Mouse (Mus musculus): ENCODE measurements around the gene P4ha1.
"Not testable (repeated sequence)": the region's sequence is repeated elsewhere in the genome, so short reads cannot be mapped to it uniquely, and the experiment has no call there.

The P4ha1 gene

DNA sequence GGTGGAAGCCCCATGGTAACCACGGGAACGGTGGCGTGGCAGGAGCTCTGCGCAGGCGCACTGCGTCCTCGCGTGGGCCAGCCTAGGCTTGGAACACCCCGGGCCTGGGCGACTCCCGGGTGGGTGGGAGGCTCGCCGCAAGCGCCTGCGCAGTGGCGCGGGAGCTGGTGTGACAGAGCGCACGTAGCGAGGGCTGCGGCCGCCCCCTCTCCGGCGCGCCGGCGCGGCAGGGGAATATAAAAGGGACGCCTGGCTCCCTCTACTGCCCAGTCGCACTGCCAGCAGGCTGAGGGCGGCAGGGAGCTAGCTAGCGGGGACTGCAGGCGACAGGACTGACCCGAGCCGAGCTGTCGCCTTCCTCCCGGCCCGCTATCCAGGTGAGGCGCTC is at the start of gene P4ha1:
TSS of gene P4ha1 (plus strand) at position 197 of the 388 bp plus-strand sequence.
- peak; percentile 99 for DNase-seq (ENCODE audit: low spot score)

DNA sequence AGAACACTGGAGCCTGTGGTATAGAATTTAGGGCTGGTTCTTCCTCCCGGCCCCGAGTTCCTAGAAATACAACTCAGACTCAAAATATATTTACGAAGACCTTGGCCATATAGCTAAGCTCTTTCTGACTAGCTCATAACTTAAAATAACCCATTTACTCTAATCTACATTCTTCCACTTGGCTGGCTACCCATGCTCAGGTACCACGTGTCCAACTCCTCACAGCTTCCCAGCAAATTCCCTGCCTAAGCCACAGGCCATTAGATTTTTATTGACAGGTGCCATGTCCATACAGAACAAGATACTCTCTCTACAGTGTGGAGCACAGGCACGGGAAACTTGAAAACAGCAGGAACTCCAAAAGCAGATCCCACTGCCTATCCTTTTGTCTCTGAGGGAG is 47.4 kb upstream of the P4ha1 start:
- no peak for DNase-seq (ENCODE audit: low spot score)

DNA sequence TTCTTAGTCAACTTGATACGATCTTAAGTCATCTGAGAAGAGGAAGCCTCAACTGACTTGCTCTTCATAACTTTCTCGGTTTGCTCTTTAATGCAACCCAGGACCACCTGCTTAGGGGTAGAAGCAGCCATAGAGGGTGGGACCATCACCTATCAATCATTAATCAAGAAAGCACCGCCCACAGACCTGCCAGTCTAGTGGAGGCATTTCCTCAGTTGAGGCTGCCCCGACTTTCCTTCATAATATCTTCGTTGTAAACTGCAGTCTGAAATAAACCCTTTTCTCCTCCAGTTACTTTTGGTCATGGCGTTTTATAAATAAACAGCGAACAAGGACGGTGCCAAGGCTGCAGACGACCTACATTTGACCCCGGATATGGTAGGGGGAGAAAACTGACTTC is 46.0 kb upstream of the P4ha1 start:
- no peak for DNase-seq (ENCODE audit: low spot score)

DNA sequence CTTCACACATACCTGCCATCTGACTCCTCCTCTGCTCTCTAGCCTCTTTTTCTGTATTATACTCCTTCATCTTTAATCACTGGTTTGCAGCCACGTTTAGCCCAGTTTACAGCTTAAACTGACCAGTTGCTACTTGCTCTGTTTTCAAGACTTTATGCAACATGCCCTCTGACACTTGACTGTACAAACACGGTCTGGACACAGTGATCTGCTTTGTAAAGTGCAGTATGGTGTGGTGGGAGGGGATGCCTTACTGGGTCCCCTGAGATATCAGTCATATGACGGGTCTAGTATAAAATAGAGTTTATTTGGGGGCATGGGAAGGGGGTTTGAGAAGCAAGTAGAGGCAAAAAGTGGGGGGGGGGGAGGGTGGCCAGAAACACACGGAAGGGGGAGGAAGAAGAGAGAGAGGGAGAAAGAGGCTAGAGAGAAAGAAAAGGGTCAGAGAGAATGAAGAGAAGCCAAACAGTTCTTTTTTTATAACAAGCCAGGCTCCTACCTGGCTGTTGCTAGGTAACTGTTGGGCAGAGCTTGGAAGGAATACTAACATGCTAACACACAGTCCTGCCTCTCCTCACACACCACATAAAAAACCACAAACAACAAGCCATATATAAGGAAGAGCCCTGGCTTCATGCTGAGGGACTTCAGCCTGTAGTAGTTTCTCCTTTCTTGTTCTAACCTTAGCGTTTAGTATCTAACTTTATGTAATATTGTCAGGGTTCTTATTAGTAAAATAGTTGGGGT is 45.2 kb upstream of the P4ha1 start:
- DNase-seq (ENCODE audit: low spot score), result no peak

DNA sequence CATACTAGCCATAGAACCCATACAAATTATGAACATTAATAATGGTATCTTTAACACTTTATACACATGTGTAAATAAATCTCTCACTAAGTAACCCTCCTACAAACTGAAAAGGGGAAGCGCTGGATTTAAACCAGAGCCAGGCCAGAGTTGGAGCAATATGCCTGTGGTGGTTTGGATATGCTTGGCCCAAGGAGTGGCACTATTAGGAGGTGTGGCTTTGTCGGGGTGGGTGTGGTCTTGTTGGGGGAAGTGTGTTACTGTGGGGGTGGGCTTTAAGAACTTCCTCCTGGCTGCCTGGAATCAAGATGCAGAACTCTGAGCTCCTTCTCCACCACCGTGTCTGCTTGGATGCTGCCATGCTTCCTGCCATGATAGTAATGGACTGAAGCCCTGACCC is 39.9 kb upstream of the P4ha1 start:
- no peak for DNase-seq (ENCODE audit: low spot score)

DNA sequence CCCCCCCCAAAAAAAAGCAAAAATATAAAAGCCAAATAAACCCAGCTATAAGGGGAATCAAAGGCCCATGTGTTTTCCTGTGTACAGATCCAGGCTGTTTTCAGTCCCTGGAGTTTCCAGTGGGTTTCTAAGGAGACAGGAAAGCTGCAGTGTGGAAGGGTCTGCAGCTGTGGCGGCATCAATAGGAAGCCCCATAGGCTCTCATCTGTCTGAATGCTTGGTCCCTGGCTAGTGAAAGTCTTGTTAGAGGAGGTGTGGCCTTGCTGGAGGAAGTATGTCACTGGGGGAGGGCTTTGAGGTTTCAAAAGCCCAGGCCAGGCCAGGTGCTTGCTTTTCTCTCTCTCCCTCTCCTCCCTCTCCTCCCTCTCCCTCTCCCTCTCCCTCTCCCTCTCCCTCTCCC is 39.3 kb upstream of the P4ha1 start:
- no peak for DNase-seq (ENCODE audit: low spot score)

DNA sequence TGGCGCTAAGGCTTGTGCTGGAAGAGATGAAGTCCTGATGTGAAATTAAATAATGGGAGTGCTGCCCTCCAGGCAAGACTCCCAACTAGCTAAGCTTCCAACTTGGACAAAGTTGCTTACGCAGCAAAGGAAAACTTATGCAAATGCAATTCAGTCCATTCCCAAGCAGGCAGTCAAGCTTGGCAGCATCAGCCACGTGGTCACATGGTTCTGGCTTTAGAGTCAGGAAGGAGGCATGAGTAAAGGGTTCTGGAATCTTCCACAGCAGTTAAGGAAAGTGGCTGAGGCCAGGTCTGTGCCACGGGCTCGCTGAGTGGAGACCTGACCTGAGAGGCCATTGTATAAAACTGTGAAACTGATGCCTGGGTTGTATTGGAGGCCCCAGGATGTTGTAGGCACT is 37.6 kb upstream of the P4ha1 start:
- DNase-seq (ENCODE audit: low spot score), result no peak

DNA sequence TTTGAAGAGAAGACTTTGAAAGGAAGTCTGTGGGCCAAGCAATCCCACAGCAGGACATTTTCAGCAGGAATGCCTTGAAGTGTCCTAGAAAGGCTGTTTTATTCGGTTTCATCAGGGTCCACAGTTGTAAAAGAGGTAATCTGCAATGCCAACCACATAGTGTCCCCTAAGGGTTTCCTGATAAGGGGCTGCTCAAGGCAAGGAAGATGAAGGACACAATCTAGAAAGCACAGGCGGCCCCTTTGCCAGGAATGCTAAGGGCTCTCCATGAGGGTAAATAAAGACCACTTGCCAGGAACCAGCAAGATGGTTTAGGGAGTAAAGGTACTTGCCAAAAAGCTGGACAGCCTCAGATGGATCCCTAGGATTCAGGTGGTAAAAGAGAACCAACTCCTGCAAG is 35.8 kb upstream of the P4ha1 start:
- DNase-seq (ENCODE audit: low spot score), result no peak

DNA sequence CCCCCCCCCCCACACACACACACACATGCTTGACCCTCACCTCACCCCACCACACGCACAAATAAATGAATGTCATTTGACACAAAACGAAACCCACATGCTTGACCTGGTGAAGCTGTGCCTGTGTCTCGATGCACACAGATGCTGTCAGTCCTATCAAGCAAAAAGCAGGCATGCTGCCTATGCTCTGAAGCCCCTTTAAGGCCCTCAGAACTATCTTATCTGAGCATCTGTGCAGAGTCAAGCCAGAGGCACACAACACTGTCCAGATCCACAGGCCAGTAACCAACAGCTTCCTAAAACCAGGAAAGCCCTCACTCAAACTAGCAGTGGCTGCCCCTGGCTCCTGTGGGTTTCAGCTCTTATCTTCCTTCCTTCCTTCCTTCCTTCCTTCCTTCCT is 35.4 kb upstream of the P4ha1 start:
- no peak for DNase-seq (ENCODE audit: low spot score)

DNA sequence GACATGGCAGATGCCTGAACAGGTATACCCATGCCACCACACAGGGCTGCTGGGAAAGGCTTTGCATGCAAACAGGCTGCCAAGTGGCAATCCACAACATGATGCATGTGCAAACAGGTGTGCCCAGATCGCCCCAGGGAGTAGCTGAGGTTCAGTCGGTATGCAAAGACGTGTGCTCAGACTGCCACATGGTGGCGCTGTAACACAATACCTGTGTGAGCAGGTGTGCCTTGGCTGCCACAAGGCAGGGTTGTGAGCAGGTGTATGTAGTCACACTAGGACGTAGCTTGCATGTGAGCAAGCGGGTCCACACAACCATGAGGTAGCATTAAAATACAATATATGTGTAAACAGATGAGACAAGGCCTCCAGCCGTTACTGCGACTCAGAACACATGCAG is 34.0 kb upstream of the P4ha1 start:
- DNase-seq (ENCODE audit: low spot score), result no peak

DNA sequence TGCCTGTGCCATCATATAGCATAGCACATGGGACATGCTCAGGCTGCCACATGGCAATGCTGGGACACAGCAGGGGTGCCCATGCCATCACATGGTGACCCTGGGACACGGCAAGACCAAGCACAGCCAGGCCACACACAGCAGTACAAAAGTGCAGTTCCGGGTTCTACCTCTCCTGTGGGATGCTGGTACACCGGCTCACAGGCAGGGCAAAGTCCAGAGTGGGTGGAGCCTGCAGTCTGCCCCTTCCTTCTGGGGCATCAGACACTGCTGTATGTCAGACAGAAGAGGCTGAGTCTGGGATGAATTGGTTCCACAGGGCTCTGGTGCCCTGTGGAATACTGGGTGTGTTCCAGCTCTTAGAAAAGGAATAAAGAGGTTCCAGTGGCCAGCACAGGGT is 31.6 kb upstream of the P4ha1 start:
- no peak for DNase-seq (ENCODE audit: low spot score)

DNA sequence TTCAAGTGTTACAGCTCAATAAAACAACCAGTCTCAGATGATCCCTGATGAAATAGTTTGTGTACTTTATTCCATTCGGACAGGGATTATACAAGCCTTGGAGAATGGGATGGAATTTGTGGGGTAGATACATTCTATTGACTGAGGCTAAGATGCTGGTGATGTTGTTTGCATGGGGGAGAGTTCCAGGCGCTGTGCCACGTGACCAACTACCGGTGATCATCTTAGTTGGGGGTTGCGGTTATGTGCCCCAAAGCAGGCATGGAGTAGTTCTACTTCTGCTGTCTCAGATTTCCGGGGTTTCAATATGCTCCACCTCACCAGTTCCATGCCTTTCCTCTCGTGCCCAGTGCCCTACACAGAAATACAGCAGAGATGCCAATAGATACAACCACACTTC is 31.0 kb upstream of the P4ha1 start:
- DNase-seq (ENCODE audit: low spot score), result no peak

DNA sequence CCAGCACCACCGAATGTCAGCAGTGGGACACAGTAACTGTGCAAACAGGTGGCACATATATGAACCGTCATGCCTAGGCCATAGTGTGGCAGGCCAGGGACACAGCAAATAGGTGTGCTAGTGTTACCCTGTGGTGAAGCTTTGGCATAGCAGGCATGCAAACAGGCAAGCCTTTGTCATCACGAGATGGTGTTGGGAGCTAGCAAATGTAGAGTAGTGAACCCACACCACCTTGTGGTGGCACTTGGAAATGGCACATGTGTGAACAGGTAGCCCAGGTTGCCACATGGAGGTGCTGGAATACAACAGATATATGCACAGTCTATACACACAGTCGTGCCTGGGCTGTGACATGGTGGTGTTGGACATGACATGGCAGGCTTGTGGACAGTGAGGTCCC is 30.5 kb upstream of the P4ha1 start:
- peak; percentile 79 for DNase-seq (ENCODE audit: low spot score)

DNA sequence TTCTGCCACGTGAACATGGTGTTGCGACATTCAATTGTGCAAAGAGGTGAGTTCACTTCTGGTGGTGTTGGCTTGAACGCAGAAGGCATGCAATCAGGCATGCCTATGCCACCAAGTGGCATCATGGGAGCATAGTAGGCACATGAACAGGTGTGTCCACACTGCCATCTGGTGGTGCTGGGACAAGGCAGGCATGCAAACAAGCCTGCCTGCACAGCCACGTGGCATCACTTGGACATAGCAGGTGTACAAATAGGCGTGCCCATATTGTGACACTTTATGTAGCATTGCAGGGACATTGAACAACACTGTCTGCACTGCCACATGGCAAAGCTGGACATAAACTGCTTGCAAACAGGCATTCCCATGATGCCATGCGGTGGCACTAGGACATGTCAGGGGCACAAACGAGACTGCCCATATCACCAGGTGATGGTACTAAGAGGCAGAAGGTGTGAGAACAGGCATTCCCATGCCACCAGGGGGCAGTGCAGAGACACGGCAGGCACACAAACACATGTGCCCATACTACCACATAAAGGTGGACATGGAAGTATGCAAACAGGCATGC is 27.8 kb upstream of the P4ha1 start:
- DNase-seq (ENCODE audit: low spot score), result no peak

DNA sequence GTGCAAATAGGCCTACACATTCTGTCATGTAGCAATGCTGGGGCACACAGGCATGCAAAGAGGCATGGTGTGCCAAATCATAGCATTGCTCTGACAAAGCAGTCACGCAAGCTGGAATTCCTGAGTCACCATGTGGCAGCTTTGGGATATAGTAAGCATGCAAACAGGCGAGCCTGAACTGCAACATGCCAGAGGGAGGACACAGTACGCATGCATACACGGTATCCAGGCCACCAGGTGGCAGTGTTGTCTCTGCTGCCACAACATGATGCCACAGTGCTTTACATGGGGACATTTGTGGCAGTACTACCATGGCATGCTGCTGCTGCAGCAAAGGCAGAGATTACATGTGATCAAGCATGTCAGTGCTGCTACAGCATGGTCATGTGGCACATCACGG is 26.8 kb upstream of the P4ha1 start:
- peak; percentile 74 for DNase-seq (ENCODE audit: low spot score)

DNA sequence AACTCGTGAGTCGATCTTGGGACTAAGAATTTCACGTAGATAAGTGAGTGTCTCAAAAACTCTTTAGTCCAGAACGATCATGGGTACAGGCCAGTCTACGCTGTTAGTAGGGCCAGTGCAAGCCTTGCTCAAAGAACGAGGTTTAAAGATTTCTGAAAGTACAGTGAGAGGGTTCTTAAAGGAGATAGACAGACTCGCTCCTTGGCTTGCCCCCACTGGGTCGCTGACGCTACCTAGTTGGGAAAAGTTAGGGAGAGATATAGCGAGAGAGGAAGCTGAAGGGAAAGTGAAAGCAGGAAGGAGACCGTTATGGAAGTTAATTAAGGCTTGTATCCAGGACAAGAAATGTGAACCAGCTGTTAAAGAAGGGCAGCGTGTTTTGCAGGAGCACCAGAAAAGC is 20.4 kb upstream of the P4ha1 start:
- not testable (repeated sequence) for DNase-seq (ENCODE audit: low spot score)

DNA sequence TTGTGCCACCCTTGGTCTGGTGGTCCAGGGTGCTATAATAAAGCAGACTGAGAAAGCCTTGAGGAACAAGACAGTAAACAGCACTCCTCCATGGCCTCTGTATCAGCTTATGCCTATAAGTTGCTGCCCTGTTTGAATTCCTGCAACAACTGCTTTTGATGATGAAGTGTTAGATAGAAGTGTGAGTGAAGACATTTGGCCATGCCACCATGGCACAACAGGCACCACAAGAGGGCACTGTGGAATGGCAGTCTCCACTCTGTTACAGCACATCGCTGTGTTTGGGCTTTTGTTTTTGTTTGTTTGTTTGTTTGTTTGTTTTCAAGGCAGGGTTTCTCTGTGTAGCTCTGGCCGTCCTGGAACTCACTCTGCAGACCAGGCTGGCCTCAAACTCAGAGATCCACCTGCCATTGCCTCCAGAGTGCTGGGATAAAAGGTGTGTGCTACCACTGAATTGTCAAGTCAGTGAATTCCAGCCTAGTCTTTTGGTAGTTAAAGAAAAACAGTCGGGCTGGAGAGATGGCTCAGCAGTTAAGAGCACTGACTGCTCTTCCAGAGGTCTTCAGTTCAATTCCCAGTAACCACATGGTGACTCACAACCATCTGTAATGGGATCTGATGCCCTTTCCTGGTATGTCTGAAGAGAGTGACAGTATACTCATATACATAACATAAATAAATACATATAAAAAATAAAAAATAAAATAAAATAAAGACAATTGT is 13.9 kb upstream of the P4ha1 start:
- no peak for DNase-seq (ENCODE audit: low spot score)

DNA sequence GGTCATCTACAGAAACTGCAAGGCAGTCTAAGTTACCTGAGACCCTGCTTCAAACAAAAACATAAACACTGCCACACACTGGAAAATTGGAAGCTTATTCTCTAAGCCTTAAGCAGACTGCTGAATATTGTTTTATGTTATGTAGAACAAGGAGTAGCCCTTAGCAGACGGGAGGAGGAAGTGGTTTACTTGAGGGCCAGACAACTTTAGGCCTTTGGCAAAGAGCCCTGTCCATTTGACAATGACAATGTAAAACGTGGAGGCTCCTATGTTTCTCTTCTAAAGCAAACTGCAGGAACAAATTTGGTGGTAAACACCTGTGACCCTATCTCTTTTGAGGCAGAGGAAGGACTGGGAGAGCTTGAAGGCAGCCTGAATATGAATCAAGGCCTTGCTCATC is 13.0 kb upstream of the P4ha1 start:
- DNase-seq (ENCODE audit: low spot score), result no peak

DNA sequence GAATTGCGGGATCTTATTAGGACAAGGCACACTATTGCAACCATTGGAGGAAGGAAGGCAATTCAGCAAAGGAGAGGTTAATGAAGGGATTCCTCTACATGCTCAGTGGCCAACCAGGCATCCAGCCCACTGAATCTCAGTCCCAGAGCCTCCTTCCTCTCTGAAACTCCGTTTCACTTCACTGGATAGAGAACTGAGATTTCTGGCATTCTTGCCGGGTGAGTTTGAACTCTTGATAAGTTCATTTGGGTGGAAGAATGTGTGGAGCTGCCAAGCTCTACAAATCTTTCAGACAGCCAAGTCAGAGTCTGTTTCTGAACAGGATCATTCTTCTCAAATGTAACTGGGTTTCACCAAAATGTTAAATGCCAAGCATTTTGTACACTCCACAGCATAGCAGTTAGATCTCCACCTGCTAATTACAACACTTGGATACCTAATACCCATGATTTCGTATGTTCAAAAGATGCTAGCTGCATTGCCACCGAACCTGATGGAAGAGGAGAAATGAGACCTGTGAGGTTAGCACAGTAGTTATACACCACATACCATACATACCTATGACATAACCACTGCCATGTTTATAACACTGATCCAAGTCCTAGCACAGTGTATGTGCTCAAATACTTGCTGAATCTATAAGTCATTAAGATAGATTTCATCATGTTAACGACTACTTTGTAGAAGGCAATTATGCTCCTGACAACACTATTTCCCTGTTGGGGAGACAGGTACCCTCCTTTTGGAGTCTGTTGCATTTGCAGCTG is 12.2 kb upstream of the P4ha1 start:
- no peak for DNase-seq (ENCODE audit: low spot score)

DNA sequence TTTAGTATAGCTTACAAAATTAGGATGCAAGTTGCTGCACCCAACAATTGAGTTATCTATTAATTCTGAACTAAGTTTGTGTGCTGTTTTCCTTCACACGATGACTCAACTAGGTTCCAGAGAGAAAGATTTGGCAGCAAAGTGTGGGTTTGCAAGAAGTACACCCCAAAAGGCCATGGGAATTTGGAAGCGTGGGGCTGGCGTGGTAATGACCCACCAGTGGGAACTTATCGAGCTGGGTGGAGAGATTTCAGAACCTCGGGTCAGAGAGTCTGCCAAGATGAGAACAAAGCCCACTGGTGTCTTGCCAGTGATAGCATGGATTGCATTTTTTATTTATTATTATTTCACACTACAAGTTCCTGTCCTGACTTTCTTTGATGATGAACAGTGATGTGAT is 11.2 kb upstream of the P4ha1 start:
- no peak for DNase-seq (ENCODE audit: low spot score)

DNA sequence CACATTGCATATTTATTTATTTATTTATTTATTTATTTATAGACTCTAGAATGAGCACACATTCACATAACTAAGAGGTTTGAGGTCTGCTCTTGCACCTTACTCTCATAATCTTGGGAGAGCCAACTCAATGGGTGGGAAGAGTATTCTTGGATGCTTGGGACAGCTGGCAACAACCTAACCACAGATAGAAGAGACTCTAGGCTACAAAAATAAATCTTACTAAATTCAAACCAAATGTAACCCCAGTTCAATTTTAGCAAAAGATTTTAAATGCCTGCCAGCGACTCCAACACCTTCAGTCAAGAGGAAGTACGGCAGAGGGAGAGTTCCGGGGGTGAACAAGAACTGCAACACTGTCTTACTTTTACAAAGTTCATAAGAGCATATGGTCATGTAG is 2.0 kb upstream of the P4ha1 start:
- no peak for DNase-seq (ENCODE audit: low spot score)

DNA sequence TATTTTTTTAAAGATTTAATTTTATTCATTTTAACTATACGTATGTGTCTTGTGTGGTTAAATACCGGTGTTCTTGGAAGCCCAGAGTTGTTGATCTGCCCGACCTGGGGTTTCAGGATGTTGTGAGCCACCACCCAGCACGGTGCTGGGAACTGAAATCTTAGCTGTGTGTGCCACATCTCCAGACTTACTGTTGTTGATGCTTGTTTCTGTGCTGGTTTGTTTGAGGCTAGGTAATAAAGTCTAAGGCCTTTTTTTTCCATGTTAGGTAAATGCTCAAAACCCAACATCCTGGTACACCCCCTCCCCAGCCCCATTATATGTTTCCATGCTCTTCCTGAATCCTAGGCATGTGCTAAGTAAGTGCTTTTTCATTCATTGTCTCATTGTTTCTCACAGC is 825 bp upstream of the P4ha1 start:
- no peak for DNase-seq (ENCODE audit: low spot score)
